Mouse (Mus musculus): ENCODE results near the gene Mnat1. TPM values are rescaled to one million over a fixed set of nuclear protein-coding genes. Genes with fewer than 3 reads are reported as not detected.
"Not testable (repeated sequence)": the region's sequence is repeated elsewhere in the genome, so short reads cannot be mapped to it uniquely, and the experiment has no call there.

Mnat1 gene
- polyA plus RNA-seq, 1 experiment from 2014 or later: 38.2 TPM

GRCm38 (mm10) chr12:73094189-73094588 is 29.3 kb upstream of the Mnat1 start:
- no peaks in the 10 kb centered on the region for H3K9me3 ChIP-seq (ENCODE audit: control insufficient read depth, low read length)
- H3K36me3 ChIP-seq (ENCODE audit: control insufficient read depth, insufficient read depth, low read length): no peaks in the 10 kb centered on the region
- no peaks in the 10 kb centered on the region for H3K27me3 ChIP-seq (replicated peaks; ENCODE audit: control insufficient read depth, insufficient read depth, low read length)
- no peak overlapping the region for H3K27ac ChIP-seq (replicated peaks; ENCODE audit: low read depth, low read length)
- no peak overlapping the region for H3K9ac ChIP-seq (ENCODE audit: low read depth, low read length)
- H3K4me2 ChIP-seq (ENCODE audit: low read depth, low read length): no peak overlapping the region
- ATAC-seq (ENCODE audit: low read depth) (no peak), DNase-seq (ENCODE audit: low spot score) (no peak)
- H3K4me1 ChIP-seq (ENCODE audit: control insufficient read depth, insufficient read depth, low read length): no peaks in the 10 kb centered on the region
- no peak overlapping the region for H3K4me3 ChIP-seq (ENCODE audit: low read depth, low read length)
- WGBS: 71% methylated on average over 2 of the region's 2 CpGs

- H3K9ac ChIP-seq (ENCODE audit: low read depth, low read length): no peak overlapping the region
- ATAC-seq (ENCODE audit: low read depth) (no peak), DNase-seq (ENCODE audit: low spot score) (no peak)
- no peaks in the 10 kb centered on the region for H3K27me3 ChIP-seq (replicated peaks; ENCODE audit: control insufficient read depth, insufficient read depth, low read length)
- H3K27ac ChIP-seq (replicated peaks; ENCODE audit: low read depth, low read length): no peak overlapping the region
- H3K4me3 ChIP-seq (ENCODE audit: low read depth, low read length): no peak overlapping the region
- H3K36me3 ChIP-seq (ENCODE audit: control insufficient read depth, insufficient read depth, low read length): no peaks in the 10 kb centered on the region
- H3K4me2 ChIP-seq (ENCODE audit: low read depth, low read length): no peak overlapping the region
- WGBS: 19% methylated on average over 2 of the region's 2 CpGs
- H3K4me1 ChIP-seq (ENCODE audit: control insufficient read depth, insufficient read depth, low read length): no peaks in the 10 kb centered on the region
- no peaks in the 10 kb centered on the region for H3K9me3 ChIP-seq (ENCODE audit: control insufficient read depth, low read length)
These were observed 28.9 kb upstream of the Mnat1 start for GRCm38 (mm10) chr12:73094605-73095004.

GRCm38 (mm10) chr12:73096177-73096576 is 27.3 kb upstream of the Mnat1 start:
- peaks cover 11% of the 10 kb centered on the region for H3K36me3 ChIP-seq (ENCODE audit: control insufficient read depth, insufficient read depth, low read length)
- not testable (repeated sequence) for H3K4me1 ChIP-seq (ENCODE audit: control insufficient read depth, insufficient read depth, low read length); H3K27ac ChIP-seq (replicated peaks; ENCODE audit: low read depth, low read length); H3K27me3 ChIP-seq (replicated peaks; ENCODE audit: control insufficient read depth, insufficient read depth, low read length); H3K4me3 ChIP-seq (ENCODE audit: low read depth, low read length); H3K4me2 ChIP-seq (ENCODE audit: low read depth, low read length); DNase-seq (ENCODE audit: low spot score); ATAC-seq (ENCODE audit: low read depth); H3K9ac ChIP-seq (ENCODE audit: low read depth, low read length); H3K9me3 ChIP-seq (ENCODE audit: control insufficient read depth, low read length)
- WGBS: 91% methylated on average over 5 of the region's 5 CpGs

- no peak for ATAC-seq (ENCODE audit: low read depth)
- H3K27ac ChIP-seq (replicated peaks; ENCODE audit: low read depth, low read length): no peak overlapping the region
- 0 out of 2 replicates have a peak, but pooled peaks cover 3% of the 10 kb centered on the region for H3K9me3 ChIP-seq (ENCODE audit: control insufficient read depth, low read length)
- H3K4me1 ChIP-seq (ENCODE audit: control insufficient read depth, insufficient read depth, low read length): no peaks in the 10 kb centered on the region
- H3K36me3 ChIP-seq (ENCODE audit: control insufficient read depth, insufficient read depth, low read length): peaks cover 34% of the 10 kb centered on the region
- no peak overlapping the region for H3K4me3 ChIP-seq (ENCODE audit: low read depth, low read length)
- WGBS: 65% methylated on average over 4 of the region's 4 CpGs
- H3K4me2 ChIP-seq (ENCODE audit: low read depth, low read length): no peak overlapping the region
- DNase-seq (ENCODE audit: low spot score): peak; percentile 54
- H3K27me3 ChIP-seq (replicated peaks; ENCODE audit: control insufficient read depth, insufficient read depth, low read length): no peaks in the 10 kb centered on the region
- H3K9ac ChIP-seq (ENCODE audit: low read depth, low read length): no peak overlapping the region
These were observed 24.9 kb upstream of the Mnat1 start for GRCm38 (mm10) chr12:73098593-73098992.

- 55% methylated on average over 12 of the region's 12 CpGs for WGBS
- Histone ChIP-seq H3K27ac (replicated peaks; ENCODE audit: low read depth, low read length) (no peak overlapping the region), H3K9ac (ENCODE audit: low read depth, low read length) (no peak overlapping the region), H3K27me3 (replicated peaks; ENCODE audit: control insufficient read depth, insufficient read depth, low read length) (no peaks in the 10 kb centered on the region), H3K4me3 (ENCODE audit: low read depth, low read length) (no peak overlapping the region), H3K36me3 (ENCODE audit: control insufficient read depth, insufficient read depth, low read length) (peaks cover 60% of the 10 kb centered on the region), H3K4me2 (ENCODE audit: low read depth, low read length) (no peak overlapping the region), H3K9me3 (ENCODE audit: control insufficient read depth, low read length) (0 out of 2 replicates have a peak, but pooled peaks cover 5% of the 10 kb centered on the region), H3K4me1 (ENCODE audit: control insufficient read depth, insufficient read depth, low read length) (peaks cover 5% of the 10 kb centered on the region; the same call in 1 of the 2 replicates)
- DNase-seq (ENCODE audit: low spot score) (no peak), ATAC-seq (ENCODE audit: low read depth) (peak; percentile 30; the same call in 1 of the 2 replicates)
These were observed 19.8 kb upstream of the Mnat1 start for GRCm38 (mm10) chr12:73103713-73104112.

- Histone ChIP-seq H3K36me3 (ENCODE audit: control insufficient read depth, insufficient read depth, low read length) (peaks cover 40% of the 10 kb centered on the region), H3K27ac (replicated peaks; ENCODE audit: low read depth, low read length) (no peak overlapping the region), H3K4me3 (ENCODE audit: low read depth, low read length) (no peak overlapping the region), H3K27me3 (replicated peaks; ENCODE audit: control insufficient read depth, insufficient read depth, low read length) (no peaks in the 10 kb centered on the region), H3K9me3 (ENCODE audit: control insufficient read depth, low read length) (0 out of 2 replicates have a peak, but pooled peaks cover 5% of the 10 kb centered on the region), H3K4me2 (ENCODE audit: low read depth, low read length) (peak overlapping the region; percentile 7; the same call in 1 of the 2 replicates), H3K4me1 (ENCODE audit: control insufficient read depth, insufficient read depth, low read length) (peaks cover 23% of the 10 kb centered on the region), H3K9ac (ENCODE audit: low read depth, low read length) (no peak overlapping the region)
- DNase-seq (ENCODE audit: low spot score) (no peak), ATAC-seq (ENCODE audit: low read depth) (no peak)
- 44% methylated on average over 2 of the region's 2 CpGs for WGBS
These were observed 15.7 kb upstream of the Mnat1 start for GRCm38 (mm10) chr12:73107821-73108220.

GRCm38 (mm10) chr12:73110431-73111111 is 12.9 kb upstream of the Mnat1 start:
- H3K36me3 ChIP-seq (ENCODE audit: control insufficient read depth, insufficient read depth, low read length): peaks cover 21% of the 10 kb centered on the region
- 7% methylated on average over 18 of the region's 23 CpGs for WGBS

GRCm38 (mm10) chr12:73111561-73112325 is 11.8 kb upstream of the Mnat1 start:
- no peak; the same call in 1 of the 2 replicates for ATAC-seq (ENCODE audit: low read depth)
- 0% methylated on average over 37 of the region's 44 CpGs for WGBS
- Histone ChIP-seq H3K9me3 (ENCODE audit: control insufficient read depth, low read length) (no peaks in the 10 kb centered on the region), H3K9ac (ENCODE audit: low read depth, low read length) (peak overlapping the region; percentile 91), H3K36me3 (ENCODE audit: control insufficient read depth, insufficient read depth, low read length) (peaks cover 13% of the 10 kb centered on the region), H3K4me1 (ENCODE audit: control insufficient read depth, insufficient read depth, low read length) (peaks cover 23% of the 10 kb centered on the region), H3K27me3 (replicated peaks; ENCODE audit: control insufficient read depth, insufficient read depth, low read length) (no peaks in the 10 kb centered on the region), H3K4me2 (ENCODE audit: low read depth, low read length) (peak overlapping the region; percentile 85), H3K27ac (replicated peaks; ENCODE audit: low read depth, low read length) (peak overlapping the region; percentile 87), H3K4me3 (ENCODE audit: low read depth, low read length) (peak overlapping the region; percentile 74)
- DNase-seq (ENCODE audit: low spot score): peak; percentile 41

More at GRCm38 (mm10) chr12:73110431-73111111, 12.9 kb upstream of the Mnat1 start:
- DNase-seq (ENCODE audit: low spot score) (peak; percentile 76), ATAC-seq (ENCODE audit: low read depth) (peak; percentile 35; the same call in 1 of the 2 replicates)
- peak overlapping the region; percentile 91 for H3K9ac ChIP-seq (ENCODE audit: low read depth, low read length)
- H3K4me3 ChIP-seq (ENCODE audit: low read depth, low read length): peak overlapping the region; percentile 74
- no peaks in the 10 kb centered on the region for H3K9me3 ChIP-seq (ENCODE audit: control insufficient read depth, low read length)
- peak overlapping the region; percentile 48 for H3K27ac ChIP-seq (replicated peaks; ENCODE audit: low read depth, low read length)
- peaks cover 23% of the 10 kb centered on the region for H3K4me1 ChIP-seq (ENCODE audit: control insufficient read depth, insufficient read depth, low read length)
- no peaks in the 10 kb centered on the region for H3K27me3 ChIP-seq (replicated peaks; ENCODE audit: control insufficient read depth, insufficient read depth, low read length)
- peak overlapping the region; percentile 85 for H3K4me2 ChIP-seq (ENCODE audit: low read depth, low read length)
